Mouse (Mus musculus): Measurements from ENCODE around the gene Kcng3. TPM values are rescaled to one million over a fixed set of nuclear protein-coding genes. Genes with fewer than 3 reads are reported as not detected.

Gene Kcng3
- polyA plus RNA-seq, 1 experiment from 2014 or later = not detected

GRCm38 (mm10) chr17:83567375-83567774 is 64.3 kb downstream of the Kcng3 start:
- no peaks in the 10 kb centered on the region for H3K36me3 ChIP-seq
- WGBS = 41% methylated on average over 8 of the region's 8 CpGs
- ATAC-seq (ENCODE audit: insufficient number of reproducible peaks, insufficient read depth, low FRiP score, low TSS enrichment) = no peak
- no peak overlapping the region for H3K9ac ChIP-seq
- H3K4me2 ChIP-seq (replicated peaks) = no peak overlapping the region
- H3K4me1 ChIP-seq = peaks cover 6% of the 10 kb centered on the region
- H3K27me3 ChIP-seq = no peaks in the 10 kb centered on the region
- no peak overlapping the region for H3K27ac ChIP-seq
- no peak overlapping the region for H3K4me3 ChIP-seq
- no peaks in the 10 kb centered on the region for H3K9me3 ChIP-seq

- no peak overlapping the region for H3K9ac ChIP-seq
- H3K27me3 ChIP-seq = no peaks in the 10 kb centered on the region
- no peak overlapping the region for H3K27ac ChIP-seq
- WGBS = 40% methylated on average over 4 of the region's 4 CpGs
- peak; percentile 35; the same call in 1 of the 2 replicates for ATAC-seq (ENCODE audit: insufficient number of reproducible peaks, insufficient read depth, low FRiP score, low TSS enrichment)
- H3K4me3 ChIP-seq = no peak overlapping the region
- H3K36me3 ChIP-seq = no peaks in the 10 kb centered on the region
- no peaks in the 10 kb centered on the region for H3K9me3 ChIP-seq
- peaks cover 6% of the 10 kb centered on the region for H3K4me1 ChIP-seq
- no peak overlapping the region for H3K4me2 ChIP-seq (replicated peaks)
Measured at GRCm38 (mm10) chr17:83565506-83565905, 66.2 kb downstream of the Kcng3 start.

- Histone ChIP-seq H3K9ac (no peak overlapping the region), H3K4me2 (replicated peaks) (peak overlapping the region; percentile 10), H3K27ac (no peak overlapping the region), H3K4me3 (no peak overlapping the region), H3K36me3 (no peaks in the 10 kb centered on the region), H3K9me3 (no peaks in the 10 kb centered on the region), H3K4me1 (peaks cover 6% of the 10 kb centered on the region), H3K27me3 (no peaks in the 10 kb centered on the region)
- WGBS = 43% methylated on average over 12 of the region's 12 CpGs
- ATAC-seq (ENCODE audit: insufficient number of reproducible peaks, insufficient read depth, low FRiP score, low TSS enrichment) = no peak
Measured at GRCm38 (mm10) chr17:83564119-83564820, 67.4 kb downstream of the Kcng3 start.

GRCm38 (mm10) chr17:83563703-83564111 is 68.0 kb downstream of the Kcng3 start:
- Histone ChIP-seq H3K9ac (no peak overlapping the region), H3K36me3 (no peaks in the 10 kb centered on the region), H3K27me3 (no peaks in the 10 kb centered on the region), H3K4me1 (peaks cover 6% of the 10 kb centered on the region), H3K27ac (no peak overlapping the region), H3K4me3 (no peak overlapping the region), H3K9me3 (no peaks in the 10 kb centered on the region), H3K4me2 (replicated peaks) (peak overlapping the region; percentile 10)
- no peak for ATAC-seq (ENCODE audit: insufficient number of reproducible peaks, insufficient read depth, low FRiP score, low TSS enrichment)
- 39% methylated on average over 10 of the region's 10 CpGs for WGBS

- WGBS = 87% methylated on average over 5 of the region's 5 CpGs
- no peaks in the 10 kb centered on the region for H3K9me3 ChIP-seq
Measured at GRCm38 (mm10) chr17:83562153-83563010, 69.3 kb downstream of the Kcng3 start.

GRCm38 (mm10) chr17:83559081-83559480 is 72.6 kb downstream of the Kcng3 start:
- Histone ChIP-seq H3K9ac (no peak overlapping the region), H3K4me2 (replicated peaks) (no peak overlapping the region), H3K9me3 (no peaks in the 10 kb centered on the region), H3K27ac (no peak overlapping the region), H3K27me3 (no peaks in the 10 kb centered on the region), H3K4me1 (peaks cover 3% of the 10 kb centered on the region), H3K36me3 (no peaks in the 10 kb centered on the region), H3K4me3 (no peak overlapping the region)
- no peak for ATAC-seq (ENCODE audit: insufficient number of reproducible peaks, insufficient read depth, low FRiP score, low TSS enrichment)
- 54% methylated on average over 8 of the region's 8 CpGs for WGBS

More at GRCm38 (mm10) chr17:83562153-83563010, 69.3 kb downstream of the Kcng3 start:
- no peaks in the 10 kb centered on the region for H3K27me3 ChIP-seq
- no peak overlapping the region for H3K27ac ChIP-seq
- no peaks in the 10 kb centered on the region for H3K36me3 ChIP-seq
- ATAC-seq (ENCODE audit: insufficient number of reproducible peaks, insufficient read depth, low FRiP score, low TSS enrichment) = no peak
- no peak overlapping the region for H3K9ac ChIP-seq
- peaks cover 6% of the 10 kb centered on the region for H3K4me1 ChIP-seq
- H3K4me3 ChIP-seq = no peak overlapping the region
- no peak overlapping the region for H3K4me2 ChIP-seq (replicated peaks)

GRCm38 (mm10) chr17:83555836-83556235 is 75.9 kb downstream of the Kcng3 start:
- no peaks in the 10 kb centered on the region for H3K9me3 ChIP-seq
- no peaks in the 10 kb centered on the region for H3K27me3 ChIP-seq
- H3K4me3 ChIP-seq = no peak overlapping the region
- H3K4me1 ChIP-seq = no peaks in the 10 kb centered on the region
- H3K27ac ChIP-seq = no peak overlapping the region
- 96% methylated on average over 11 of the region's 11 CpGs for WGBS
- H3K4me2 ChIP-seq (replicated peaks) = no peak overlapping the region
- no peak for ATAC-seq (ENCODE audit: insufficient number of reproducible peaks, insufficient read depth, low FRiP score, low TSS enrichment)
- no peak overlapping the region for H3K9ac ChIP-seq
- H3K36me3 ChIP-seq = no peaks in the 10 kb centered on the region

- no peaks in the 10 kb centered on the region for H3K27me3 ChIP-seq
- H3K9ac ChIP-seq = no peak overlapping the region
- no peaks in the 10 kb centered on the region for H3K4me1 ChIP-seq
- H3K4me3 ChIP-seq = no peak overlapping the region
- WGBS = 89% methylated on average over 7 of the region's 7 CpGs
- no peak overlapping the region for H3K27ac ChIP-seq
- H3K4me2 ChIP-seq (replicated peaks) = no peak overlapping the region
- no peak for ATAC-seq (ENCODE audit: insufficient number of reproducible peaks, insufficient read depth, low FRiP score, low TSS enrichment)
- no peaks in the 10 kb centered on the region for H3K9me3 ChIP-seq
- H3K36me3 ChIP-seq = no peaks in the 10 kb centered on the region
Measured at GRCm38 (mm10) chr17:83554997-83555396, 76.7 kb downstream of the Kcng3 start.

- no peak overlapping the region for H3K9ac ChIP-seq
- ATAC-seq (ENCODE audit: insufficient number of reproducible peaks, insufficient read depth, low FRiP score, low TSS enrichment) = no peak
- no peak overlapping the region for H3K4me2 ChIP-seq (replicated peaks)
- H3K27me3 ChIP-seq = peaks cover 47% of the 10 kb centered on the region
- H3K27ac ChIP-seq = no peak overlapping the region
- peaks cover 9% of the 10 kb centered on the region; the same call in 1 of the 2 replicates for H3K4me1 ChIP-seq
- no peaks in the 10 kb centered on the region for H3K9me3 ChIP-seq
- 23% methylated on average over 12 of the region's 12 CpGs for WGBS
- H3K4me3 ChIP-seq = no peak overlapping the region
- no peaks in the 10 kb centered on the region for H3K36me3 ChIP-seq
Measured at GRCm38 (mm10) chr17:83548501-83549233, 83.0 kb downstream of the Kcng3 start.

- Histone ChIP-seq H3K4me2 (replicated peaks) (no peak overlapping the region), H3K9ac (no peak overlapping the region), H3K27ac (no peak overlapping the region), H3K36me3 (no peaks in the 10 kb centered on the region), H3K9me3 (no peaks in the 10 kb centered on the region), H3K4me1 (peaks cover 9% of the 10 kb centered on the region; the same call in 1 of the 2 replicates), H3K4me3 (no peak overlapping the region), H3K27me3 (peaks cover 47% of the 10 kb centered on the region)
- 32% methylated on average over 10 of the region's 10 CpGs for WGBS
- ATAC-seq (ENCODE audit: insufficient number of reproducible peaks, insufficient read depth, low FRiP score, low TSS enrichment) = 0 out of 2 replicates have a peak, but pooled peaks have one; percentile 52
Measured at GRCm38 (mm10) chr17:83547145-83547544, 84.5 kb downstream of the Kcng3 start.

Data from embryonic facial prominence, embryonic 12.5 days (tissue).